Mouse (Mus musculus) skeletal muscle tissue, adult 2 months (tissue): ENCODE data around the gene Tmem230.
"Not testable (repeated sequence)": the region's sequence is repeated elsewhere in the genome, so short reads cannot be mapped to it uniquely, and the experiment has no call there.

Experiments
- DNase-seq: peaks from one replicate; pipeline ENCODE4 v3.0.0-alpha.2; 2012; ENCODE audit warnings: low read depth, low spot score

Gene Tmem230

DNA sequence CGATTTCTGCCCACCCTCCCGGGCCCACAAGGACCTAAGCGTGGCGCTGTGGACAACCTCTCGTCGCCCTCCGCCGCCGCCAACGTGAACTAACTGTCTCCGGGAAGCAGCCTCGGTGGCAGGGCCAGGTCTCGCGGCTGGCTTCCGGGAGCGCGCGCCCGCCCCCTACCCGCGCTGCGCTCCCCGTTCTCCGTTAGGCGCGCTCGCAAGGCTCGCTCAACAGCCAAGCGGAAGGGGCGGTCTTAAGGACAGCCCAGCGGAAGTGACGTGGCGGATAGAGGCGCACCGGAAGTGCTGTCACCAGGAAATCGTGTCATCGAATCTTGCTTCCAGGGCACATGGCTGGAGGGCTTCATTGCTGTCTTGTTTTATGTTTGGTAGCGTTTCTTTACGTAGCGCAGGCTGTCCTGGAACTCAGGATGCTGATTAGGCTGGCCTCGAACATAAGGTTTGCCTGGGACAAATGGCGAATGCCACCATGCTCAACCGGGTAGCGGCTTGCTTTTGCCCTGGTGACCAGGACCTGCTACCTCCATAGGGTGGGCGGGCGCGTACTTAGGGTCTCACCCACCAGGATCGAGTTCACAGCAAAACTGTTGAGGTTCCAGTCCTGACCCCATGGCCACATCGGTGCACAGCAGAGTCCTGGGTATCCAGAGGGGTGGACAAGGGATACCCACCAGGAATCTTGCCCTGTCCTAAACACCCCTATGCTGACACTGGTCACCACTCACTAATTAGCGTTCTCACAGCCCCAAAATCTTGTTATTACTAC lies at the start of gene Tmem230:
Tmem230 (minus strand) TSS at position 269 of the 775 bp plus-strand sequence.
- DNase-seq: peak; percentile 96

DNA sequence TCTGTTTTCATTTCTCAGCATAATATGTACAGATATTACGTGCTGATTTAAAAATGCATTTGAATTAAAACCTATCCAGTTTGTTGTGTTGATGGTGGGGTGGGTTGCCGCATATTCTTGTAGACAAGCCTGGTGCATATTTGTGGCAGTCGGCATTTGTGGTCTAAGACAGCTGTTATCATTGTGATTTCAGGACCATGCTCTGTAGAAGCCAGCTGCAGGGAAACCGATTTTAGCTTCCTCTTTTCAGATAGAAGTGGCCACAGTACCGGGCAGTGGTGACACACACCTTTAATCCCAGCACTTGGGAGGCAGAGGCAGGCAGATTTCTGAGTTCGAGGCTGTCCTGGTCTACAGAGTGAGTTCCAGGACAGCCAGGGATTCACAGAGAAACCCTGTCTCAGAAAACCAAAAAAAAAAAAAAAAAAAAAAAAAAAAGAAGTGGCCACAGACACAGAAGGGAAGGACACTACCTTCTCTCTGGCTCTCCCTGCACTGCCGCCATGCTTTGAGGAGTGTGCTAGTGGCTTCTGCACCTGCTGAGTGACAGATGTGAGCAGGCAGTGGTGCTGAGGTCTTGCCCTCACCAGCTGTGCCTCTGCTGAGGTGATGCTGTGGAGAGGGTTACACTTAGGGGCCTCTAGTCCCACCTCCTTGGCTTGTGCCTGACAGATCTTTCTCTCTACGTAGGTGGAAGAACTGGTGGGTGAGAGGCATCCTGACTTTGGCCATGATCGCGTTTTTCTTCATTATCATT lies 46.3 kb upstream of the Tmem230 start:
- DNase-seq: no peak

DNA sequence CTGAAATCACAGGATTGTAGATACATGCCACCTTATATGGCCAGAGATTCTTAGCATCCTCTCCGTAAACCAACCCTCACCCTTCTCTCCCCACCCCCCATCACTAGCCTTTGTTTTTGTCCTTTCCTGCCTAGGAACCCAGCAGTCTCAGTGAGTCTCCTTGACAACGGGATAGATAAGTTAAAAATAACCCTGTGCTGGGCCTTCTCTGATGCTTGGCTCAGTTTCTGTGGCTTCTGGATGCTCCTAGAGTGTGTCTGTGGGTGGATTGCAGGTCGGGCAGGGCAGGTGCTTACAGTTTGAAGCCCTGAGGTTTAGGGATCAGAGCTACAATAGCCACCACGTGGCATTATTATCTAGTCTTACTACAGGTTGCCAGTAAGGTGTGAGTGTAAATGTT lies 44.5 kb upstream of the Tmem230 start:
- DNase-seq: no peak

DNA sequence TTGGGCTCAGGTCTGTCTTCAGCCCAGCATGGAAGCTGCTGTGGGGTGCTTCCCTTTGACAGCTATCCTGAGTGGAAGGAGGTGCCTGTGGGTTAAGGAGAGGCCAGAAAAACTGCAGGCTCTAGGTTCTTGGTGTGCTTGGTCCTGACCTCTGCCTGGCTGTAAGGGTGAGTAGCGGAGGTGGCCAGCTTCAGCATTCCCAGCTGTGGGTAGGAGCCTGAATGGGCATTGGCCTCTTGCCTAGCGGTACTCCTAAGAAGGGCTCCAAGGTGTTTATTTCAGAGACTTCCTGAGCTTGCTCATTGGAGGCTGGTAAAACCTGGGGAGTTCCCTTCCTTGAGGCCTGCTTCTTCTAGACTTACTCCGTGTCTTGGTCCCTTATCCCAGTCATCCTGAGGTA lies 43.7 kb upstream of the Tmem230 start:
- DNase-seq: peak; percentile 70

DNA sequence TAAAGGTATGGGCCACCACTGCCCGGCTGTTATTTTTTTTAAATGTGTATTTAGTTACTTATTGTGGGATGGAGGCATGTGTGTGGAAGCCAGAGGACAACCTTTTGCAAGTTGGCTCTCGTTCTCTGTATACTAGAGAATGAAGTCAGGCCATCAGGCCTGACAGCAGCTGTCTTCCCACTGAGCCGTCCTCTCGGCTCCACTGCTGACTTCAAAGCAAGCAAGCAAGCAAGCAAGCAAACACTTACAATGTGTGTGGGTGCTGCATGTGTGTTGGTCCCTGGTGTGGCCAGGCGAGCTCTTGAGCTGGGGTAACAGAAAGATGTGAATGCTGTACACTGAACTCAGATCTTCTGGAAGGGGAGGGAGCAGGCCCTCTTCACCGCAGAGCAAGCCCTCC lies 43.2 kb upstream of the Tmem230 start:
- DNase-seq: no peak

DNA sequence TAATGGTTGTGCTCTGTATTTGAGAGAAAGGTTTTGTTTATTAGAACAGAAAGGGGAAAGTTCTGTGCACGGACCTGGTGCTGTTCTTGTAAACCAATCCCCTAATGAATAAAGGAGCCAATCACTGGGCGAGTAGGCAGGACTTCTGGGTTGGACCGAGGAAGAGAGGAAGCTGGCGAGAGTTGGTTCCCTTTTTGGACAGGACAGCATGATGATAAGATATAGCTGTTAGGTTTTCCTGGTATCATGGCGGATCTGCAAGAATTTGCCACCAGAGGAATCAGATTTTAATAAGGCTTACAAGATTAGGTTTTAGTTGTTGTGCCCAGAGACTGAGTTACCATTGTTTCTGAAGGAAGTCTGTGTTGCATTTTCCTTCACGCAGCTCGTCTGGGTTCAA lies 41.6 kb upstream of the Tmem230 start:
- not testable (repeated sequence) for DNase-seq

DNA sequence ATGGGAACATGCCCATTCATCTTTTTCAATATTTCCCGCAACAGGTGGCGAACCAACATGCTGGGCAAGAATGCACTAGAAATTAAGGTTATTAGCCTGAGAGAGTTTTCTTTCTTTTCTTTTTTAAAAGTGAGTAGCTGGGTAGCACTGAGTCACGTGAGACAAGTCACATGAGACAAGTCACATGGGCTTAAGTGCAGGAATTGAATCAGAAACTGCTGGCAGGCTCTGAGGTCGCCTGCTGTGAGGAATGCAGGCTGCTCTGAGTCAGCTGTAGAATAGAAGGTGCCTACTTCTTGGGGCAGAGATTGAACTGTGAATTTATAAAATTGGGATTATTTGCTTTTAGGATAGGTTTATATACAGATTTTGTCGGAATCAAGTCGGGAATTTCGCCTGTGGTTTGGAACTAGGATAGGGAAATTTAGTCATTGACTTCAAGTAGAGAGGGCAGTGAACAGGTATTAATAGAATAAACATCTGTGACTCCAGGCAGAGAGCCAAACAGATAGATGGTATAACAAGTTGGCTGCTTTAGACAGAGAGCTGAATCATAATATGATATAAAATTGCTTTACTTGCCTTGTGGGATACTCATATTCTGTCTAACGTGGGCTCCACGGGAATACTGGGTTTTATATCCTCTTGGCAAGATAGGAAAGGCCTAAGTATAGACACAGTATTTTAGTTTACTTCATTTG lies 38.9 kb upstream of the Tmem230 start:
- DNase-seq: peak; percentile 47

DNA sequence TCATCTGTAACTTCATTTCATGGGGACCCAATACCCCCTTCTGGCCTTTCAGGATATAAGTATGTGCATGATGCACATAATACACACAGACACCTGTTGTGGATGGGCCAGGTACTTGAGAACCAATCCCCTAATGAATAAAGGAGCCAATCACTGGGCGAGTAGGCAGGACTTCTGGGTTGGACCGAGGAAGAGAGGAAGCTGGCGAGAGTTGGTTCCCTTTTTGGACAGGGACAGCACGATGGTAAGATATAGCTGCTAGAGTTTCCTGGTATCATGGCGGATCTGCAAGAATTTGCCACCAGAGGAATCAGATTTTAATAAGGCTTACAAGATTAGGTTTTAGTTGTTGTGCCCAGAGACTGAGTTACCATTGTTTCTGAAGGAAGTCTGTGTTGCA lies 38.1 kb upstream of the Tmem230 start:
- not testable (repeated sequence) for DNase-seq

DNA sequence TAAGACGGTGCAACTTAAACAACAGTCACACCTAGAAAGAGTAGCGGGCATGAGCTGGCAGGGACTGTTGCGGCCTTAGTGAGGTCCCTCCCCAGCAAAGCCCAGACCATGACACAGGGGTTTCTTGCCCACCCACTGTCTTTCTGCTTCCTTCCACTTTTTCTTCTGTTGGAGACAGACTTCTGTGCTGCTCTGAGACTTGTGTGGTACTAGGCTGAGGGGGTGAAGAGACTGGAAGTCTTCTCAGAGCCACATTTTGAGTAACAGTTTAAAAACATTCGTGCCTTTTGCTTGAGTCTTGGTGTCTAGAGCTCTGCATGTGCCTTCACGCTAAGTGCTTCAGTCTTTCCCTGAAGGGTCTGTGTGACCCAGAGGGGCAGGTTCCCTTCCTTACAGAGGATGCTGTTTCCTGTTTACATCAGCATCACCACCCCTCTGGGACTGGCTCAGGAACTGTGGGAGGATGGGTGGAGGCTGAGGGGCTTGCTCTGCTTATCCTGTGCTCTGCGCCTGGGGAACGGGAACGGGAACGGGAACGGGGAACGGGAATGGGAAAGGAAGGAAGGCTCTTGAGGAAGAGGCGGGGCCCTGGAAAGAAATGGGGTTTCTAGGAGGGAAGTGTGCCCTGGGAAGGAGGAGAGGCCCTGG lies 37.0 kb upstream of the Tmem230 start:
- DNase-seq: peak; percentile 63

DNA sequence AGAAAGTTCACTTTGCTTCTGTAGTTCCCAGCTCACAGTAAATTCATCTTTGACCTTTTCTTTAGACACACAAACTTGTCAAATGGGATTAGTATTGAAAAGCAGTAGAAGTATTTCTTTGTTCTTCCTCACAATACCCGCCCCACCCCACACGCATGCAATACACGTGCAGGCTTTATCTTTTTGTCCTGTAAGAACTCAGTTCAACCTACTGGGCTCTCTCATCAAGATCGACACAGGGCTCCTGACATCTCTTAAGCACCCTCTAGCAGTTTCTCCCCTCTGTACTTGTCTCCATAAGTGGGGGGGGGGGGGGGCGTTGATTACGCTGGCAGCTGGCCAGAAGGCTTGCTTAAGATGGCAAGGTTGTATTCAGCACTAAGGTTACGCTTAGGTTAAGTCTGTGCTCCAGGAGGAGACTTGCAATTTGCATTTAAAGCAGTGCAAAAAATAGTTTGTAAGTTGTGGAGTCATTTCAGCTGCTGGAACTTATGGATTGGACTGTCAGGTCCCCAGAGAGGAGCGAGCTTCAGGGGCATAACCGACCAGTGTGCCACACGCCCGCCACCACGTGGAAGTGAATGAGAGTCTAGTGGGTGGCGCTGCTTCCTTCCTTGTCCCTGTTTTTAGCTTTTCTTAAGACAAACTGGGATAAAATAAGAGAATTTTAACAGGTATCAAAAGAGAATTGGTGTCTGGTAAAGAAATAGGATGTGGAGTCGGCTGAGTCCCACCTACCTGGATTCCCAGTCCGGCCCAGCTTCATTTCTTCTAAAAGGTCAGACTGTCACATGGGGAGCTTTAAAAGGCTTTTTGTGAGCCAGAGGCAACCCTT lies 35.8 kb upstream of the Tmem230 start:
- no peak for DNase-seq

DNA sequence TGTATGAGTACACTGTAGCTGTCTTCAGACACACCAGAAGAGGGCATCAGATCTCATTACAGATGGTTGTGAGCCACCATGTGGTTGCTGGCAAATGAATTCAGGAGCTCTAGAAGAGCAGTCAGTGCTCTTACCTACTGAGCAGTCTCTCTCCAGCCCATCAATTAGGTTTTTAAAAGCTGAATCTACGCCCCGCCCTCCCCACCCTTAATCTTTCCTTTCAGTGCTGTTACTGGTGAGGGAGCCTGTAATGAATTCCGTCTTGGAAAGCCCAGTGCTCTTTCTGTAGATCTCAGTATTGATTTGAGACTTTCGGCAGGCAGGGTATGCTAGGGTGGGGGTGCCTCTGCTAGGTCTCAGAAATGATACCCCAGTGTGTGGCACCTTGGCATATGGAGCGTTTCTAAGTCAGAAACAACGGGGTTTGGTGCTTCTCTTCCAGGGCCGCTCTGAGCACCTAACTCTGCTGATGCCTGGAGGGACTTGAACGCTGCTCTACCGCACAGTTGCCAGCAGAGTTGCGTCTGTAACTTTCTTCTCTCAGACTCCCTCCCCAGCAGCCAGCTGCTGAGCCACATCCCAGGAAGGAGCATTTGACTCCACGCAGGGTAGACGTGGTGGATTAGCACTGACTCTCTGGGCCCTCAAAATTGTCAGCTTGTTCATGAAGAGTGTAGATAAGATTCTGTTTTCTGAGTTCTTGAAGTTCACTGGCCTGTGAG lies 35.0 kb upstream of the Tmem230 start:
- no peak for DNase-seq

DNA sequence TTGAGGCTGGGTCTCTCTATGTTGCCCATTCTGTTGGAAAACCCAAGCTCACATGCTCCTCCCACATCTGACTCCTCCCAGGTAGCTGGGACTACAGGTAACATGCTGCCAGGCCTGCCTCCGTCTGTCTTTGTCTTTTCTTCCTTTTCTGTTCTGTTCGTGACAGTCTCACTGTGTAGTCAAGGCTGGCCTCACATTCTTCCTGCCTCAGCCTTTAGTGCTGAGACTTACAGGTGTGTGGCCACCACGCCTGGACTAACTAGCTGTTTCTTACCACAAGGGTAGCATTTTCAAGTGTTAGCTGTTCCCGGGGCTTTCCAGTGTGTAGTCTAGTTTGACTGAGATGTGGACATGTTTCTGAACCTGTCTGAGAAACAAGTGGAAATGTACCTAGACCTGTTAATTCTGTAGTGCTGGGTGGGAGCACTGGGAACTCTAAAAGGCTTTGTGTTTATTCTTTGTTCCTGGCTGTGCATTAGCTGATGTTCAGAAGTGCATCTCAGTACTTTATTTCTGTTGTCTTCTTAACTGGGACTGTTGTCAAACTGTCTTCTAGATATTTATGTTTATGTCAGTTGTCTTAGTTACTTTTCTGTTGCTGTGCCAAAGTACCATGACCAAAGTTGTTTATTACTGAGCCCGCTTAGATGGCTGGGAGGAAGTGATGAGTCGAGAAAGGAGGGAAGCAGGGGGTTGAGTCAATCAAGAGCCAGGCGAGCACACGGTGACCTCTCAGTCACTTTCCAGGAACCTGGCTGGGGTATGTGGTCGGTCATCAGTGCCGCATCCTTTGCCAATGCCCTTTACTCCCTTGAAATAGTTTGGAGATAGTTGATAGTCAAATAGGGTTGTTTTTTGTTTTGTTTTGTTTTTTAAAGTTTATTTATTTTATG lies 34.2 kb upstream of the Tmem230 start:
- no peak for DNase-seq

DNA sequence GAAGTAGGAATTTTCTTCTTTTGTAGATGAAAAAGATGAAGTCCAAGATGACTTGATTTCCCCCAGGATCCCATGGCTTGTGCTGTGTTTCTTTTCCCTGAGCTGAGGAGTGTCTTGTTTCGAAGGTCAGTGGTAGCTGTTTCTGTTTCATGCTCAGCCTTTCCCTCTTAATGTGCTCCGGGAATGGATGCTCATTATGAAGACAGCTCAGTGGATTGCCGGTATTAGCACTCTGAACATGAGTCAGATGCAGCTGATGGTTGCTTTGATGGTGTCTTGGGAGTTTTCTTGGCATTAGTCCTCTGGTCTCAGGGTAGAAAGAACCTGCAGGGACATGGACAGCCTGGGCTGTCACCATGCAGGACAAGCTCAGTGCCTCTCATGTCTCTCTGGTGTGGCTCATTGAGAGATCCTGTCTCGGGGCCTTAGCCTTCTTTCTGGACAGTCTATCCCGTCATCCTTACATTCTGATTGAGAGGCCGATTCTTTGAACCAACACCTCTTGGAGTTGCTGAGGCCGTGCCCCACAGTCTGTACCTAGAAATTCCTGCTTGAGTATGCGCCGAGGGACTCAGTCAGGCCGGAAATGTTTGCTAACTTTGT lies 33.0 kb upstream of the Tmem230 start:
- no peak for DNase-seq

DNA sequence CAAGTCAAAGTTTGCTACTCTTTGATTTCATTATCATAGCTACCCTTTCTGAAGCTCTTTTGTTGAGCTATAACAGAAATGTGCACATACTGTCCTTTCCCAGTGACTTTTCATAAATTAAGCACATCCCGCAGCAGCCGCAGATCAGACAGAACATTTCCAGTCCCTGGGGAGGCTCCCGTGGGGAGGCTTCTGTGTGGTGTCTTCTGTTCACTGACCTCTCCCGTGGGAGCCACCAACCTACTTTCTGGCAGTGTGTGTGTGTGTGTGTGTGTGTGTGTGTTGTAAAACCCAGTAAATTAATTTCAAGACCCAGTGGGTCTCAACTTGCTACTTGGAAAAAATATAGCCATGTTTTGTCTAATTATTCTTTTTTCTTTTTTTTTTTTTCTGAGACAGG lies 32.4 kb upstream of the Tmem230 start:
- no peak for DNase-seq

DNA sequence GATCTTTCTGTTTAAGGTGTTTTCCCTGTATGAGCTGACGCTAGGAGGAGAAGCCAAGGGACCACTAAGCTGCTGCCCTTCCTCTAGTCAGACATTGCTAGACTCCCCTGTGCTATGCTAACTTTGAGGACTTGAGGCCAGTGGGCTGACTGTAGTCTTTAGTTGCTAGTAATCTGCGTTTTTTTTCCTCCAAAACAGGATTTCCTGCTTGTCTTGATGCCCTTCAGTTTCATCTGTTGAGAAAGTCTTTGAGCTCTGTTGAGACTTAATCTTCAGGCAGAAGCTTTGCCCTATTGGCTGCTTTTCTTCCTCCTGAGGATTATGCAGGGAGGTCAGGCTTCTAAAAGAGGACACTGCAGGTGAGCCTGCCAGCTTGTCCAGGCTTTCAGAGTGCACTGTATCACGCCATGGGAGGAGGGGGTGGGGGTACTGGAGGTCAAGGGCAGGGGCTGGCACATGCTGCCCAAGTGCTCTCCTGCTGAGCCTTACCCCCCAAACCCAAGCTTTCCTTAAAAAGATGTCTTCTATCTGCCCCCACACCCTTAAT lies 31.8 kb upstream of the Tmem230 start:
- DNase-seq: no peak

DNA sequence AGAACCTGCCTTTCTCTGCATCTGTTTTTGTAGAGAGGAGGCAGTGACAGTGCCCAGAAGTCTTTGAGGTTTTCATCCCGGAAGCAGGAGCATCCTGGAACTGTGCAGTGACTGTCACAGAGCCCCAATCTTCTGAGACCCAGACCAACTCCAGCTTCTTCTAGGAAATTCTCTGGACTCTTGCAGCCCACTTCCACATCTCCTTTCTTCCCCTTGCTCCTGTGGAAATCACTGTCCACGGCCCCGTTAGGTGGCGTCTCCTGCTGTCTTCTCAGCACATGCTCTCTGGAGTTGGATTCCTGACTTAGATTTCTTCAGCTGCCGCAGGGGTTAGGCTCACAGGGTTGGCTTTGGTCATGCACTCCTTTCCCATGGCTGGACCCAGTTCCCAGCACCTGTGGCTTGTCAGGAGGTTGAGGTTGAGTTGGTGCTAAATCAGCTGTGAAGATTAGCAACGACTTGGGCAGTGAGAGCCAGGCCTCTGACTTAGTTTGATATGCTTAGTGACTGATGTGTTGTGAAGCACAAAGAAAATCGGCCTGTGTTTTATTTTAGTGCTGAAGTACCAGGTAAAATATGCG lies 30.8 kb upstream of the Tmem230 start:
- DNase-seq: no peak

DNA sequence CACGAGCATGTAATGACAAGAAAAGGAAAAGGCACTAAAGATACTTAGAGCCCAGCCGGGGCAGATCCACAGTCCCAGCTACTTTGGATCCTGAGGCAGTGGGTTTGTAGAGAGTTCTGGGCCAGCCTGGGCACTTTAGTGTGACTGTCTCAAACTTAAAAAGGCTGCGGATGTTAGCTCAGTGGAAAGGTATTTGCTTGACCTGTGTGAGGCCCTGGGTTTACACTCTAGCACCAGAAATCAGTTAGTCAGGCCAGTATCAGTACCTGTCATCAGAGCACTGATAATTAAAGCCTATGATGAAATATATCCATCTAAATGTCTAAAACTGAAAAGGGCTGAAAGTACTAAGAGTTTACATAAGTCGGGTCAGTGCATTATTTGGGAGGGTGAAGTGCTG lies 28.6 kb upstream of the Tmem230 start:
- no peak for DNase-seq

DNA sequence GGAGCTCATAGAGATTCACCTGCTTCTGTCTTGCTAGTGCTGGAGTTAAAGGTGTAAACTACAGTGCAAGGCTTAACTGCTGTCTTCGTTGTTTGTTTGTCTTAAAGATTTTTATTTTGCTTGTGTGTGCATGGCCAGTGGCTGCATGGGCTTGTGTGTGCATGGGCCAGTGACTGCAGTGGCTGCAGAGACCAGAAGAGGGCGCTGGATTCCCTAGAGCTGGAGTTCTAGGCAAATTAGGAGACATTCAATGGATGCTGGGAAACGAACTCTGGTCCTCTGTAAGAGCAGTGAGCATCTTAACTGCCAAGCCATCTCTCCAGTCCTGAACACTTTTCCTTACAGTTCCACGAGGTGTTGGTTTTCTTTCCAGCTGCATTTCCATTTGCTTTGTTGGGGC lies 27.9 kb upstream of the Tmem230 start:
- no peak for DNase-seq
